Mouse (Mus musculus): ENCODE data around the gene Kirrel2. TPM values are rescaled to one million over a fixed set of nuclear protein-coding genes. Genes with fewer than 3 reads are reported as not detected.

The Kirrel2 gene
- total and polyA plus RNA-seq, 3 experiments, result not detected

DNA sequence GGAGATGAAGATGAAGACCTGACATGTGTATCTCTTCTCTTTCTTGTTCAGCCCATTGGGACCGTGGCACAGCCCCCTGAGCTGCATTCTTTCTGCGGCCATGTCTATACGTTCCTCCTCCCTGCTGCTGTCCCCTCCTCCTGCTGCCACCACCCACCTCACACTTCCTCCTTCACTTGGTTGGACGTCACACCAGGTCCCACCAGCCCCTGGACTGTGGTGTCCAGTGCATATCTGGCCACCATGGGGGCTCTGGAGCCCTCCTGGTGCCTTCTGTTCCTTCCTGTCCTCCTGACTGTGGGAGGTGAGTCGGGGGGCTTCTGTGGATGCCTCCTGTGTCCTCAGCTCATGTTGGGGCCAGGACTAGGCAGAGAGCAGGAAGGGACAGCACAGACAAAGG, 43.9 kb downstream of the Kirrel2 start, which contains the start of gene Tyrobp:
Gene Tyrobp, plus strand, starts transcription at position 165 of the 400 bp plus-strand sequence.
- ATAC-seq (ENCODE audit: extremely low read depth, insufficient number of reproducible peaks, low FRiP score, poor library complexity, severe bottlenecking) (no peak; the same call in 1 of the 2 replicates), DNase-seq (ENCODE audit: low spot score) (no peak)
- TF ChIP-seq GATA1 (IDR thresholded peaks at IDR 0.05; ENCODE audit: borderline replicate concordance, low read length) (no peak), GATA2 (IDR thresholded peaks at IDR 0.05; ENCODE audit: borderline replicate concordance, low read depth, low read length) (no peak), CTCF (IDR thresholded peaks at IDR 0.05; ENCODE audit: low read depth, low read length) (no peak), TAL1 (conservative IDR thresholded peaks at IDR 0.05; ENCODE audit: low read depth, low read length) (no peak), POLR2AphosphoS5 (IDR thresholded peaks at IDR 0.05; ENCODE audit: insufficient replicate concordance, low read depth, low read length) (no peak)
- Histone ChIP-seq H3K4me3 (ENCODE audit: low read depth, low read length) (no peak within 1 kb of the TSS), H3K9me3 (replicated peaks) (no peaks in the 10 kb centered on the region), H3K27me3 (ENCODE audit: insufficient read depth, low read length) (peaks cover 10% of the 10 kb centered on the region; the same call in 1 of the 2 replicates), H3K4me1 (ENCODE audit: insufficient read depth, low read depth, low read length) (peaks cover 2% of the 10 kb centered on the region; the same call in 1 of the 2 replicates), H3K36me3 (replicated peaks) (no peaks in the 10 kb centered on the region)

DNA sequence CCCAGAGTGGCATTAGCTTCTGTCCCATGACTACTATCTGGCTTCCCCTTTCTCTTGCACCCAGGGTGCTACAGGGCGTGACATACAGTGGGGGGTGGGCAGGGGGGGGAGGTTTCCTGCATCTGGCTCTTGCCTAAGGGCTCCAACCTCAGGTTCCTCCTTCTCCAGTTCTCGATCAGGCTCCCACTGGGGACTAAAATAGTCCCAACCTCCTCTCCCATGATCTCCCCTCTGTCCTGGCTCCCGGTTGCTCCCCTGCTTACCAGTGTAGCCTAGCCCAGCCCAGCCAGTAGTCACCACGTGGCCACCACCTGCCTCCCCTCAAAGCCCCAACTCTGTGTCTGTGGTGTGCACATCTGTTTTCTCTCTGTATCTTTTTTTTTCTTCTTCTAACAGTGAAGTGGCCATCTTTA, 44.7 kb downstream of the Kirrel2 start:
- DNase-seq (ENCODE audit: low spot score) (no peak), ATAC-seq (ENCODE audit: extremely low read depth, insufficient number of reproducible peaks, low FRiP score, poor library complexity, severe bottlenecking) (no peak; the same call in 1 of the 2 replicates)
- H3K4me3 ChIP-seq (ENCODE audit: low read depth, low read length), result no peak overlapping the region
- no peaks in the 10 kb centered on the region for H3K36me3 ChIP-seq (replicated peaks)
- H3K9me3 ChIP-seq (replicated peaks), result no peaks in the 10 kb centered on the region
- H3K27me3 ChIP-seq (ENCODE audit: insufficient read depth, low read length), result peaks cover 11% of the 10 kb centered on the region; the same call in 1 of the 2 replicates
- no peak for TF ChIP-seq GATA2 (IDR thresholded peaks at IDR 0.05; ENCODE audit: borderline replicate concordance, low read depth, low read length)
- no peak for TF ChIP-seq CTCF (IDR thresholded peaks at IDR 0.05; ENCODE audit: low read depth, low read length)
- no peak for TF ChIP-seq TAL1 (conservative IDR thresholded peaks at IDR 0.05; ENCODE audit: low read depth, low read length)
- H3K4me1 ChIP-seq (ENCODE audit: insufficient read depth, low read depth, low read length), result peaks cover 2% of the 10 kb centered on the region; the same call in 1 of the 2 replicates

DNA sequence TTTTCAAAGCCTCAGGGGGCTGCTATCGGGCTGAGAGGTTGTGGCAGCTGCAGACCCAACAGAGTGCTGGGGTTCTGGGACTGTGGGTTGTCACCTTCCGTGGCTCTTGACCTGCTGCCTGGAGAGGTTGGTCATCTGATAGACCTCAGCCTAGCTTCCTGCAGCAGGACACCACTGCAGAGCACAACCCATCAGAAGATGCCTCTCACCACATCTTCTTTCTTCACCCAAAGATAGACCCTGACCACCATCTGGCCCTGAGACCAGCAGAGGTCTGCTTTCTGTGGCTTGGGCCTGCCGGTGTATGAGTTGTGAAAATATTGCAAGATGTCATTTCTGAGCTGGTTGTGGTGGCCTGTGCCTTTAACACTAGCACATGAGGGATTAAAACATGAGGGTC, 46.5 kb downstream of the Kirrel2 start:
- Histone ChIP-seq H3K4me1 (ENCODE audit: insufficient read depth, low read depth, low read length) (peaks cover 2% of the 10 kb centered on the region; the same call in 1 of the 2 replicates), H3K27me3 (ENCODE audit: insufficient read depth, low read length) (peaks cover 11% of the 10 kb centered on the region), H3K4me3 (ENCODE audit: low read depth, low read length) (no peak overlapping the region), H3K36me3 (replicated peaks) (no peaks in the 10 kb centered on the region), H3K9me3 (replicated peaks) (no peaks in the 10 kb centered on the region)
- ATAC-seq (ENCODE audit: extremely low read depth, insufficient number of reproducible peaks, low FRiP score, poor library complexity, severe bottlenecking) (no peak), DNase-seq (ENCODE audit: low spot score) (no peak)
- no peak for TF ChIP-seq POLR2AphosphoS5 (IDR thresholded peaks at IDR 0.05; ENCODE audit: insufficient replicate concordance, low read depth, low read length)
- no peak for TF ChIP-seq CTCF (IDR thresholded peaks at IDR 0.05; ENCODE audit: low read depth, low read length)
- no peak for TF ChIP-seq TAL1 (conservative IDR thresholded peaks at IDR 0.05; ENCODE audit: low read depth, low read length)
- no peak for TF ChIP-seq GATA1 (IDR thresholded peaks at IDR 0.05; ENCODE audit: borderline replicate concordance, low read length)

DNA sequence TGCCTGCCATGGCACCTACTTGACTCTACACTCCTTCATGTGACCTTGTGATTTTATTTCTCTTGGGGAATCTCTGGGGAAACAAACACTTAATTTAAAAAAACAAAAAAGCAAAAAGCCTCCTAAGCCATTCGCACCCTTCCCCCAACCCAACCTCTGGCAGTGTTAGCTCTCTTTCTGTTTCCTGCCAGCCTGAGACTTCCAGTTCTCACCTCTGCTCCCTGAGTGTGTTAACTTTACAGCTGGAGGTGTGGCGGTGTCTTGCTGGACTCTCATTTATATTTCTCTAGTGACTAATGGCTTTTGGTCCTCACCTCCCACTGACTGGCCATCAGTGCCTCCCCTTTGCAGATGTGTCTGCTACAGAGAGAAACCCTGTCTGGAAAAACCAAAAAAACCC, 47.7 kb downstream of the Kirrel2 start:
- no peak for DNase-seq (ENCODE audit: low spot score)
- Histone ChIP-seq H3K27me3 (ENCODE audit: insufficient read depth, low read length) (peaks cover 11% of the 10 kb centered on the region), H3K4me3 (ENCODE audit: low read depth, low read length) (no peak overlapping the region), H3K36me3 (replicated peaks) (no peaks in the 10 kb centered on the region), H3K4me1 (ENCODE audit: insufficient read depth, low read depth, low read length) (peaks cover 2% of the 10 kb centered on the region; the same call in 1 of the 2 replicates), H3K9me3 (replicated peaks) (no peaks in the 10 kb centered on the region)
- no peak for TF ChIP-seq GATA2 (IDR thresholded peaks at IDR 0.05; ENCODE audit: borderline replicate concordance, low read depth, low read length)
- TF ChIP-seq GATA1 (IDR thresholded peaks at IDR 0.05; ENCODE audit: borderline replicate concordance, low read length), result no peak
- no peak for ATAC-seq (ENCODE audit: extremely low read depth, insufficient number of reproducible peaks, low FRiP score, poor library complexity, severe bottlenecking)

DNA sequence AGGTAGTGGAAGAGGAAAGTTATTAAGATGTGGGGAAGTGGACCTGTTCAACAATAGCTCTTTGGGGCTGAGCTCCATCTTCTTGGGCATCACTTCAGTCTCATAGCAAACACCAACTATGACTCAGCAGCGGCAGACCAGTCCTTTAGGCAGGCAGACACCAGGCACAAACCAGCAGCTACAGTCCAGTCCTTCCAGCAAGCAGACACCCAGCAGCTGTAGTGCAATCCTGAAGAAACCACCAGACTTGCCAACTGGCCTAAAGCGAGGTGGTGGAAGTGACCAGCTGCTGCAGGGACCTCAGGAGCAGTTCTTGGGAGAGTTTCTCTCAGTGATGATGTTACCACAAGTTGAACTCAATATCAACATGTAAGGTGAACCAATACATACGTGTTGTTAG, 48.9 kb downstream of the Kirrel2 start:
- H3K4me1 ChIP-seq (ENCODE audit: insufficient read depth, low read depth, low read length), result peaks cover 2% of the 10 kb centered on the region; the same call in 1 of the 2 replicates
- no peak for TF ChIP-seq TAL1 (conservative IDR thresholded peaks at IDR 0.05; ENCODE audit: low read depth, low read length)
- no peak for TF ChIP-seq CTCF (IDR thresholded peaks at IDR 0.05; ENCODE audit: low read depth, low read length)
- no peak for TF ChIP-seq POLR2AphosphoS5 (IDR thresholded peaks at IDR 0.05; ENCODE audit: insufficient replicate concordance, low read depth, low read length)
- TF ChIP-seq GATA2 (IDR thresholded peaks at IDR 0.05; ENCODE audit: borderline replicate concordance, low read depth, low read length), result no peak
- TF ChIP-seq GATA1 (IDR thresholded peaks at IDR 0.05; ENCODE audit: borderline replicate concordance, low read length), result no peak
- H3K4me3 ChIP-seq (ENCODE audit: low read depth, low read length), result no peak overlapping the region
- no peaks in the 10 kb centered on the region for H3K9me3 ChIP-seq (replicated peaks)
- no peaks in the 10 kb centered on the region for H3K36me3 ChIP-seq (replicated peaks)
- DNase-seq (ENCODE audit: low spot score) (no peak), ATAC-seq (ENCODE audit: extremely low read depth, insufficient number of reproducible peaks, low FRiP score, poor library complexity, severe bottlenecking) (no peak)
- H3K27me3 ChIP-seq (ENCODE audit: insufficient read depth, low read length), result peaks cover 8% of the 10 kb centered on the region

DNA sequence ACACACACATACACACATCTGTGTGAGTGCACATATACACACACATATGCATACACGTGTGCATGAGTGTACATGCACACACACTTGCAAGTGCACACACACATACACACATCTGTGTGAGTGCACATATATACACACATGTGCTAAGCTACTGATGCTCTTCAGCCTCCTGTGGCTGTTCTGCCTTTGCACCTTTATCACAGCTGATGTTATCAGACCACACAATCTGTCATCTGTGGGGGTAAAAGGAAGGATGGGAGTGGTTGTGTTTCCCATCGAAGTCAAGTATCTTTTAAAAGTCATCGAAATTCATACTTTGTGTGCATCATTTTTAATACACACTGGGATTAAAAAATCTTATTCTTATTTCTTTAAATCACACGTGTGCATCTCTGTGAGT, 55.1 kb downstream of the Kirrel2 start:
- H3K27me3 ChIP-seq (ENCODE audit: insufficient read depth, low read length), result no peaks in the 10 kb centered on the region; the same call in 1 of the 2 replicates
- H3K9me3 ChIP-seq (replicated peaks), result no peaks in the 10 kb centered on the region
- TF ChIP-seq TAL1 (conservative IDR thresholded peaks at IDR 0.05; ENCODE audit: low read depth, low read length), result no peak
- TF ChIP-seq POLR2AphosphoS5 (IDR thresholded peaks at IDR 0.05; ENCODE audit: insufficient replicate concordance, low read depth, low read length), result no peak
- TF ChIP-seq GATA2 (IDR thresholded peaks at IDR 0.05; ENCODE audit: borderline replicate concordance, low read depth, low read length), result no peak
- TF ChIP-seq GATA1 (IDR thresholded peaks at IDR 0.05; ENCODE audit: borderline replicate concordance, low read length), result no peak
- no peak for TF ChIP-seq CTCF (IDR thresholded peaks at IDR 0.05; ENCODE audit: low read depth, low read length)
- no peaks in the 10 kb centered on the region for H3K36me3 ChIP-seq (replicated peaks)
- ATAC-seq (ENCODE audit: extremely low read depth, insufficient number of reproducible peaks, low FRiP score, poor library complexity, severe bottlenecking), result no peak
- no peak overlapping the region; the same call in 1 of the 2 replicates for H3K4me3 ChIP-seq (ENCODE audit: low read depth, low read length)
- no peaks in the 10 kb centered on the region for H3K4me1 ChIP-seq (ENCODE audit: insufficient read depth, low read depth, low read length)
- DNase-seq (ENCODE audit: low spot score), result no peak
